Mouse (Mus musculus) ZHBTc4 (cell line): ENCODE results near the gene Olfr473.
"Not testable (repeated sequence)": the region's sequence is repeated elsewhere in the genome, so short reads cannot be mapped to it uniquely, and the experiment has no call there.

Source experiments
- DNase-seq: peaks from one replicate; pipeline ENCODE4 v3.0.0-alpha.2; 2011; ENCODE audit warnings: low read depth, low spot score

Gene Olfr473

GRCm38 (mm10) chr7:107930146-107930545, at the start of gene Olfr473:
TSS of gene Olfr473 (plus strand) at chr7:107930446.
- no peak for DNase-seq

DNA sequence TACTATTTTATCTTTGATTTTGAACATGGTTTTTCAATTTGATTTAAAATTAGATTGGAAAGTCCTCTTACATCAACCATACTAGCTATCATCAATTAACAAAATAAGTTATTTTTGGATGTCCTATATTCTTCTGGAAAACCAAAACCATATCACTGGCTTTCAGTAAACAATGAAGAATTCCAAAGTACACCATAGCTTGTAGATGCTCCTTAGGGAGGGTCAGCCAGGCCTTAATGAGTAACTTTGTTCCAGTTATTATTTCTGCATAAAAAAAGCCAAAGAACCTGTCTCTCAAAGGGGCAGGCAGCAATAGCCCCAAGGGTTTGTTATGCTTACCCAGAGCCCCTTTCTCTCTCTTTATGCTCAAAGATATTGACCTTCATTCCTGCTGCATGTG, 32.6 kb upstream of the Olfr473 start, which contains the start of gene Olfr472:
Gene Olfr472, plus strand, starts transcription at position 301 of the 400 bp plus-strand sequence.
- no peak for DNase-seq

GRCm38 (mm10) chr7:107952539-107952938, 22.3 kb downstream of the Olfr473 start:
- DNase-seq: not testable (repeated sequence)

GRCm38 (mm10) chr7:107954343-107954742, 24.1 kb downstream of the Olfr473 start, which contains the start of gene Olfr474:
TSS of gene Olfr474 (plus strand) at chr7:107954643.
- DNase-seq: no peak

DNA sequence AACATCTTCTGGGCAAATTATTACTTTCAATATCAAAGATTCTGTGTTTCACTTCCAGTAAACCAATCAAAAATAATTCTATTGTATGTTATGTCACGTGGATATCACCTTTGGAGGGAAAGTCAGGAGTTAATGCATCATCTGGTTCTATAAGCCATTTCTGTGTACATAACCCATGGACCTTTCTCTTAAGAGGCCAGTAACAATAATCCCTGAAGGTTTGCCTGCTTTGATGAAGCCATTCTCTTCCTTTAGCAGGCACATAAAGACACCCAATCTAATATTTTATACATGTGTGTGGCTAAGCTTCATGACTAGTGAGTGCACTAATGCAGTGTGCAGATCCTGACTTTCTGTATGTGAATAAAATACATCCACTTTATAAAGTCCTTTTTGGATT, 34.3 kb downstream of the Olfr473 start, which contains the start of gene Olfr476:
Gene Olfr476, plus strand, starts transcription at position 301 of the 400 bp plus-strand sequence.
- no peak for DNase-seq
